Mouse (Mus musculus) right cerebral cortex, postnatal 36 days (tissue): Measurements from ENCODE around the gene Myct1.

Source experiments
- DNase-seq, 2 experiments: peaks; one replicate each; pipeline ENCODE4 v3.0.0; 2022; ENCODE audit warnings: low spot score in 2 of 2, mixed read lengths in 1 of 2

Gene Myct1

DNA sequence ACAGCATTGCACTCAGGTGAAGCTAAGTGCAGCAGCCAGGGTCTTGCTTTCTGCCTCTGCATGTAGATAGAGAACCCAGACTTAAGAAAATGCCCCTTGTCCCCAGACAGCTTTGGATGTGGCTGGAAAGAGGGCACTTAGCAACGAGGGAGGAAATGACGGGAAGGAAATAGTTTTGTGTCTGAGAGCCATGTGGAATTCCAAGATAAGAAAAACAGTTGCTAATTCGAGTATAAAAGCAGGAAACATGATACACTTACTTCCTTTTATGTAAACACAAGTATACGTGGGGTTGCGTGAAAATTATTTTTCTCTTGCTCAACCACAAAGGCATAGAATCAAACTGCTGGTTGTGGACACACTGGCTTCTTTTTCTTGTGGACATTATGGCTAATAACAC lies at the start of gene Myct1:
Gene Myct1 (plus strand): TSS at position 312 of the 400 bp plus-strand sequence.
- DNase-seq: no peak

- no peak for DNase-seq
These were observed 47.1 kb upstream of the Myct1 start for GRCm38 (mm10) chr10:5546428-5546827.

DNA sequence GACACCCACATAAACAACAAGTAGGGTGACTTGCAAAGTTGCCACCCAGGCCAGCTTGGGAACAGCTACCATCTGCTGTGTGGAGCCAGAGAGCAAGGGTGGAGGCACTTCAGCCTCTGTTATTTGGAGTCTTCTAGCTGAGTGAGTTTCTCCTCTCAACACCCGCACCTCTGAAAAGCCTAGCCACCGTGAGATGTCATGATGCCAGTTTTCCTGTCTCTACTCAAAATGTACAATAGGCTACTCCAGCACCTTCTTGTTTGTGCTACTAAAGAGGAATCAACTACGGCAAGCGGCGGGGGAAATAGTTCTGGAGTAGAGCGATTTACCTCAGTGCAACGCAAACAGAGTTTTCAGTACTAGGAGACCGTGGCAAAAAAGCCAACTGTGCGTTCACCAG lies 45.8 kb upstream of the Myct1 start:
- DNase-seq: no peak

DNA sequence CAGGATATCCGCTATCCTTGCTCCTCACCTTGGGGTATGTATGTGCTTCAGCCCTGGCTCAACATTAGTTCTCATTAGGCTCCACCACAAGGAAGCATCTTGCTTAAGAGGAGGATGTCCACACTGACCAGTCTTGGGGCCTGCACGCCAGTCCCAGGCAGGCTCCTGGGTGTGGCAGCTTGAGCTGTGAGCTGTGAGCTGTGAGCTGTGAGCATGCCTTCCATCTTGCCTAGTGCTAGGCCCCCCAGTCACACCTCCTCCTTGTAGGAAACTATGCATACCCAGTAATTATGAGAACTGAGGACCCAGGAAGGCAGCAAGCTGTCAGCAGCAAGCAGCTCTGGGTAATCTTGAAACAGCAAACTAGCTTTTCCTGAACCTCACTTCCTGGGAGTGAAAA lies 44.9 kb upstream of the Myct1 start:
- no peak for DNase-seq

GRCm38 (mm10) chr10:5549871-5550167 lies 43.8 kb upstream of the Myct1 start:
- no peak for DNase-seq

DNA sequence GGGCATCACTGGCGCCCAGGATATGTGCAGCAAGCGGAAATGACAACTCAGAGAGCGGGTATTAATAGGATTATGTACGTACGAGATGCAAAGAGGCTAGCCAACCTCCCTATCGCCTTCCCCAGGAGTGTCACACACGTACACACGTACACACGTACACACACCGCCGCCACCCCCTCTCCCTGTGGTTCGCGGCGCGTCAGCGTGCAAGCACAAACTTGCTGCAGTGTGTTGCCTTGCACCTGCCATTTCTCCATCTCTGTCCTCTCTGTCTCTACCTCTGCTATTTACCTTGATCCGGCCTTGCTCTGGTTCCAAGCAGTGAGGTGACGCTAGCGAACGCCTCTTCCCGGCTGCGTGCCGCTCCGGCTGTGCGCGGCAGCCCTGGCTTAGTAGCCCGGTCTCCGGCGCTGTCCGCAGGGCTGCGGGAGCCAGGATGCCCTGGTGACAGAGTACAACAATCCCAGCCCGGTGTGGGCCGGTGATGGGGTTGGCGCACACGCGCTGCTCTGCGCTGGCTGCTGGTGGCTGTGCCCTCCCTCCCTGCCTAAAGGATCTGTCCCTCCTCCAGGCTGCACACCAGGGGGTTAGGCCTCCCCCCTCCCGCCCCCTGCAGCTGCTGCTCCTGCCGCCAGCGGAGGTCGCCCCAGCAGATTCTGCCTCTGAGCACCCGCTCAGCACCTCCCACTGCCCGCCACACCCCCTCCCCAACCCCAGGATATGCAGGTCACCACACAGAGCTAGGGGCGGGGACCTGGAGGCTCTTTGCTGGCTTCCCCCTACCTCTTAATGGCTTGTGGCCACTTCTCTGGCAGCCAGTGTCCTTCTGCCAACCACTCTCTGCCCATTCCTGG lies 43.2 kb upstream of the Myct1 start:
- peak; percentile 57 to 60 for DNase-seq

- no peak for DNase-seq
These were observed 42.2 kb upstream of the Myct1 start, which contains the start of gene Syne1 for GRCm38 (mm10) chr10:5551382-5551781. Gene Syne1, minus strand, starts transcription at chr10:5551482.

DNA sequence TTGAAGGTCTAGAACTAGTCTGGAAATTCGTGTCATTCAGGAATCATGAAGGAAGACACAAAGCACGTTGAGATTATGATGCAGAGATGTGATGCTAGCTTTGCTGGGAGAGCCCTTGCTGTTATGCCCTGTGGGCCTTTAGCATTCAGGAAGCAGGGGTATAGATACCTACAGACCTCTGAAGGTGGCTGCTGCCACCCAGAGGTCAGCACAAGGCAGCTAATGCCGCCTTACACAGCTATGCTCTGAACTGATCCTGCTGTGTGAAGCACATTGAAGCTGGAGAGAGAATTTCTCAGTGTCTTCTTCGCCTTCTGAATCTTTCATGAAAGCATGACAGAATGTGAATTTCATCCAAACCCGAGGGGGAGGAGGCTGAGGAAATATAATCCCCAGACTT lies 38.6 kb upstream of the Myct1 start:
- no peak for DNase-seq

DNA sequence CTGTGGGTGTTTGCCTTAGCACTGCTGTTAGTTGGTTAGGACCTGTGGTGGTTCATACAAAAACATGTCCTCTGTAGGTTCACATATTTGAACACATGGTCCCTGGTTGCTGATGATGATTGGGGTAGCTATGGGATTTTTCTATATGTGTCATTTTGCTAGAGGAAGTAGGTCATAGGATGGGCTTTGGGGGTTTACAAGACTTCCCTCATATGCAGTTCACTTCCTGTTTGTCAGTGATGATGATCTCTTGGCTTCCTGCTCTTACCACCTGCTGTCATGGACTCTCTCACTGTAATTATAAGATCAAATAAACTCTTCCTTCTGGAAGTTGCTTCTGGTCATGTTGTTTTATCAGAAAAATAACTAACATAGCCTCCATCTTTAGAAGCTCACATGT lies 34.8 kb upstream of the Myct1 start:
- DNase-seq: no peak

- no peak for DNase-seq
These were observed 33.0 kb upstream of the Myct1 start for GRCm38 (mm10) chr10:5560526-5560925.

- DNase-seq: no peak
These were observed 31.9 kb upstream of the Myct1 start for GRCm38 (mm10) chr10:5561706-5562105.

DNA sequence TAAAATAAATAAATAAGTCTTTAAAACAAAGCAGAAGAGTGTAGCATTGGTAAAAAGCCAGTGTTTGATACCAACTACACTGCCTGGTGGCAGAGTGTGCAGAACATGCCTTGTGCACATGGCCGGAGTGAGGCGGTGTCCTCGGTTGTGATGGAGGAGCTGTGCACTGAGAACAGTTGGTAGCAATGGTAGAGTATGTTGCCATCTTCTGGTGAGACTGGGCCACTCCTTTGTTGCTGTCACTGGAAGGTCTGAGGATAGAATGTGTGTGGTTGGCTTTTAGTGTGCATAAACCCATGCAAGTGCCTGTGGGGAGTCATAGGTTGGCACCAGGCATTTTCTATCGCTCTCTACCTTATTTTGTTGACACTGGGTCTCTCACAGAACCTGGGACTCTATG lies 24.6 kb upstream of the Myct1 start:
- no peak for DNase-seq

- DNase-seq: no peak
These were observed 23.5 kb upstream of the Myct1 start for GRCm38 (mm10) chr10:5570059-5570458.

GRCm38 (mm10) chr10:5571332-5571731 lies 22.2 kb upstream of the Myct1 start:
- no peak for DNase-seq

DNA sequence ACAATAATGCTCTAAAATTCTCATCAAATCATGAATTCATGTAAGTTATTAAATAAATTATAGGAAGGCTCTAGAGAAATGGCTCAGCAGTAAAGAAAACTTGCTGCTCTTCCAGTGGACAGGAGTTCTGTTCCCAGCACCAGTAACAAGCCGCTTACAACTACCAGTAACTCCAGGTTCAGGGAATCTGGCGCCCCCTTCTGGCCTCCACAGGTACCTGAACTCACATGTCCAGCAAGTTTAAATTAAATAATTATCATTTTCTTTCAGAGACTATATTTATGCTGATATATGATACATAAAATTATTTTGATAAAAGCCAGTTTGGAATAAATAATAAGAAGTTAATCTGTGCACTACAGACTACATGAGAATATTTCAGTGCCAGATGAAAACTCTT lies 20.2 kb upstream of the Myct1 start:
- no peak for DNase-seq

GRCm38 (mm10) chr10:5591061-5591460 lies 2.5 kb upstream of the Myct1 start:
- DNase-seq: no peak

DNA sequence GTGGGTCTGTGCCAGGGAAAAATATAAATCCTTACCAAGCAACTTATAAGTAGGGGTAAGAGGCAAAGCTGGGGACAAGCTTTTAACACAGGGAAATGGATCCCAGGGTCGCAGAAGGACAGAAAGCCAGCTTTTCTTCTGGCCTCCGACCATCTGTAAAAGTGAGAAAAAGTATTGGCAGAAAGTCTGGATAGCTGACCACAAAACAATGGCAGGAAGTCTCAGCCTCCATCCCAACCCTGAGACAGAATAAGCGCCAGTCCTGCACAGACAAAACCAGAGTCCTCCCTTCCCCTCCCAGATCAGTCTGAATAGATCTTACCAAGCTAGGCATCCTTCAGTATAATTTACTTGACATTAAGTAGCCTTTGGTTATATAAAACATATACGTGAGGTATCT lies 1.6 kb upstream of the Myct1 start:
- no peak for DNase-seq

DNA sequence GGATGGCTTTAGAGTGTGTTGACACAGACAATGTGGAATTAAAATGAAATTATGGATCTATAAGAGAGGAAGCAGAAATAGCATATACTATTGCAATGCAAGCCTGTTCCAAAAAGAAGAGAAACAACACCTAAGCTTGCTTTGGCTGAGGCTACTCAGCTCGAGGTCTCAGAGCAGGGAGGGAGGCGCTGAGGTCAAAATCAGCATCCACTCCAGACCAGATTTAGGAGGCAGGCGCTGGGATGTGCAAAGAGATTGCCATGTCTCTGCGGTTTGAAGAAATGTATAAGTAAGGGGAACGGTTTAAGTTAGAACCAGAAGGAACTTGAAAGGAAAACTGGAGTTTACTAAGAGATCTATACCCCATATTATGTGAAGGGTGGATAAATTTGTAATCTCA lies 882 bp downstream of the Myct1 start:
- no peak for DNase-seq

- DNase-seq: no peak
These were observed 3.0 kb downstream of the Myct1 start for GRCm38 (mm10) chr10:5596559-5596958.

GRCm38 (mm10) chr10:5600123-5600522 lies 6.5 kb downstream of the Myct1 start:
- DNase-seq: peak; percentile 27 to 29

- no peak for DNase-seq
These were observed 9.9 kb downstream of the Myct1 start for GRCm38 (mm10) chr10:5603512-5603911.

DNA sequence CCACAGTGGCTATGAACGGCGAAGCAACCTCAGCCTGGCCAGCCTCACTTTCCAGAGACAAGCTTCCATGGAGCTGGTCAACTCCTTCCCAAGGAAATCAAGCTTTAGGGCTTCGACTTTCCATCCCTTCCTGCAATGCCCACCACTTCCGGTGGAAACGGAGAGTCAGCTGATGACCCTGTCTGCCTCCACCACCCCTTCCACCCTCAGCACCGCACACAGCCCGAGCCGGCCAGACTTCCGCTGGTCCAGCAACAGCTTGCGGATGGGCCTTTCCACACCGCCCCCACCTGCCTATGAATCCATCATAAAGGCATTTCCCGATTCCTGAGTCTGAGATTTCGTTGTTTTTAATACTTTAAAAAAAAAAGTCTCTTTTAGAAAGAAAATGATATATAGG lies 10.8 kb downstream of the Myct1 start:
- DNase-seq: no peak

DNA sequence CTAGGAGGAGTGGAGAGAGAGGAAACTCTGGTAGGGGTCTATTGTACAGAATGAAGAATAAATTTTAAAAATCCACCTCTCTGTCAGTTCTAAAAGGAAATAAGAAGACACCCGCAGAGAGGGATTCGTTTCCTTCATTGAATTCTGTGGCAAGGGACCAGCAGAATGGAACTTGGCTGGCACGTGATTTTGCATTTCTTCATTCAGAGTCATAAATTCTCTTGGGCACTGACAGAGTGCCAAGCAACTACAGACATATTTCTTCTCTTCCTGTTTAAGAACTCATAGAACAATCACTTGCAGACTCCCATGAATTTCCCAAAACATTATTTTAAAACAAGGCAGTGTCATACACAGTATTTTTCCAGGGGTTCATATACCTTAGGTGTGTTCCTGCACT lies 15.3 kb downstream of the Myct1 start:
- no peak for DNase-seq
